Mouse (Mus musculus): ENCODE data around the gene Cap2. TPM values are rescaled to one million over a fixed set of nuclear protein-coding genes. Genes with fewer than 3 reads are reported as not detected.
A peak's percentile ranks its signal among the peaks of the same experiment; 100 is the strongest.

Cap2 gene
- 100 to 1,000 TPM; 170 to 199 TPM for total RNA-seq (2021)
- long read RNA-seq, experiment 1, transcript Cap2-201 (13 exons, 3,713 nt): major isoform, 43 of 65 reads
- long read RNA-seq, experiment 1, partial matches to known transcripts: 8 of 65 reads
- long read RNA-seq, experiment 1, other reads (novel, unspliced or antisense): 14 of 65 reads
- long read RNA-seq, experiment 2, transcript Cap2-201 (13 exons, 3,713 nt): major isoform, 40 of 53 reads
- long read RNA-seq, experiment 2, partial matches to known transcripts: 12 of 53 reads
- long read RNA-seq, experiment 2, other reads (novel, unspliced or antisense): 1 of 53 reads

DNA sequence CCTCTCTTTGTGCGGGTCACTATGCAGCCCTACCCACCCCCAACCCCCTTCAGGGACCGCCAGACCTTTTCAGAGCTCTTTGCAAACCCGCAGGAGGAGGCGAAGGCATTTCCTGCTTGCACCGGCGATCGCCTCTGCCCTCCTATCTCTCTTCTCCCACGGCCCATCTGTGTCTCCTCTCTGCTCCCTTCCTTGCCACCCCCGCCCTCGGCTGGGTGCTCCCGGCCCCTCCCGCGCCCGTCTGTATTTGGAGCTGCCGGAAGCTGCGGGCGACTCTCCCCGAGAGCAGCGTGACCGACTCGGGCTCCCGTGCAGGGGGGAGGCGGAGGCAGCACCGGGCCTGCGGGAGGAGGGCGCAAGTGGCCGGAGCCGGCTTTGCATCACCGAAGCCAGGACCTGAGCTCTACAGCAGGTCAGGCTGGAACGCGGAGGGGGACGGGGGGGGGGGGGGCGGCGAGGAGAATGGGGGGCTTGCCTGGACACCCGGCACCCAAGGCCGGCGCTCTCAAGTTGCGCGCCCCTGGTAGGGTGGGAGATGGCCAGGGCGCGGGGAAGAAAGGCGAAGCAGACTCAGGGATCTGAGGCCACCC, at the start of gene Cap2:
TSS of gene Cap2 (plus strand) at position 49 of the 590 bp plus-strand sequence.
- DNase-seq (ENCODE audit: low spot score in 2 of 2): peak; percentile 68 to 81
- intact Hi-C loops (cut with DNase I): loop anchor here (5.0 kb wide), 1 partner anchor 80 kb away; no protein-coding TSS in a partner anchor

DNA sequence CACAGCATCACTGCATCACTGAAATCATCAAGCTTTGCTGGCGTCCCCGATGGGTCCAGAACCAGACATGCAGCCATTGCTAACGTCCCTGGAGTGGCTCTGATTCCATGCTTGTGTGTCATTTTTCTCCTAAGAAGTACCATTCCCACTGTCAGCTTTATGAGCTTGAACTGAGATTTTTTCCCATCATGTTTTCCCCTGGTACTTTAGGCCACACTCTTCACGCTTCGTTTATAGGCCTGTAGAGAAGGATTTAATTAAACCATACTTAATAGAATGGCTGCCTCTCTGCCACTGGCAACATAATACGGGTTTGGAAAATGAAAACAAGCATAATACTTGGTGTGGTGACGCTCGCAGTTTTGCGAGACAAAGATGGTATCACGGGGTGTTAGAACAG, 42.1 kb upstream of the Cap2 start:
- intact Hi-C loops (cut with DNase I): no loop called here
- DNase-seq (ENCODE audit: low spot score in 2 of 2): no peak

DNA sequence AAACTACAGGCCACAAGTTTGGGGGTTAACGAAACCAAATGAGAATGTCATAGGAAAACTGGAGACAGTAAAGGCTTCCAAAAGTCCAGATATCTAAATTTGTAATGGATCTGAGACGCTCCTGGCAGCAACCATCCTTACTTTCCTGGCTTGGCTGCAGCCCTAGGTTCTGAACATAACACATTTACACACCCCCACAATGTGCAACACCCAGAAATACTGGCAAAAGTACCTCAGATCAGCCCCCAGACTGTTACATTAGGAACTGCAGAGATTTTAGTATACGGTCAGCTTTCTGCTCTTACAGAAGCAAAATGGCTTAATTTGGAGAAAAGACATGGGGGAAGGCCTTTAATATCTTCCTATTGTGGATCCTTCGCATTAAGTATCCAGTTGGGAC, 39.4 kb upstream of the Cap2 start:
- DNase-seq (ENCODE audit: low spot score in 2 of 2): peak; percentile 23 to 59
- intact Hi-C loops (cut with DNase I): no loop called here

DNA sequence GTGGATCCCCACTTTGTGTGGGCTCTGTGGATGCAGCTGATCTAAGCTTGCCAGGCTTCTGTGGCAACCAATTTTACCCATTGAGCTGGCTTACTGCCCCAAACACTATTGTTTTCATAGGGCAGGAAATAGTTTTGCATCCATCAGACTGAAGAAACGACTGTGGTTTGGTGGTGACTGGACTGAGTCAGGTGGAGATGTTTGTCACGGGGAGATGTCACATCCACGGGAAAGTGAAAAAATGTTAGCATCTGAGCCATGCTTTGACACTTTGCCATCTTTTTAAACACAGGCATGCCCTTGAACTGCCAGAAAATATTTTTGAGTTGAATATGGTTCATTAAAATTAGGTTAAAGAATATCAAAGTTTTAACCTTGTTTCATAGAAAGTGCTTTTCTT, 37.9 kb upstream of the Cap2 start:
- no peak for DNase-seq (ENCODE audit: low spot score in 2 of 2)
- intact Hi-C loops (cut with DNase I): no loop called here

DNA sequence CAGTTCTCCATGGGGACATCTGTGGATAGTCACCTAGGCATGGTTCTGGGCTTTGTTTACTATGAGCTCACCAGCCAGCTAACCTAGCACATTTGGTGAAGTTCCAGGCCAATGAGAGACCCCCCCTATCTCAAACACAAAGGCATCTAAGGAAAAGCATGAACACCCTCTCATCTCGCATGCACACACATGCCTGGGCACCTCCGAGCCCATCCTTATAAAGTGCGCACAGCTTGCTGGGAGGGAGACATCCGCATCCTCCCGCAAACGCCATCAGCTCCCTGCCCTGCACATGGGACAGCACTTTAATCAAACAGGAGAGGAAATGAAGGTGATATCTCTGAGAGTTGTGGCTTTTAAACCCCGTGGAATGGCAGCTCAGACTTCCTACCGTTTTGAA, 33.4 kb upstream of the Cap2 start:
- intact Hi-C loops (cut with DNase I): no loop called here
- DNase-seq (ENCODE audit: low spot score in 2 of 2): no peak

DNA sequence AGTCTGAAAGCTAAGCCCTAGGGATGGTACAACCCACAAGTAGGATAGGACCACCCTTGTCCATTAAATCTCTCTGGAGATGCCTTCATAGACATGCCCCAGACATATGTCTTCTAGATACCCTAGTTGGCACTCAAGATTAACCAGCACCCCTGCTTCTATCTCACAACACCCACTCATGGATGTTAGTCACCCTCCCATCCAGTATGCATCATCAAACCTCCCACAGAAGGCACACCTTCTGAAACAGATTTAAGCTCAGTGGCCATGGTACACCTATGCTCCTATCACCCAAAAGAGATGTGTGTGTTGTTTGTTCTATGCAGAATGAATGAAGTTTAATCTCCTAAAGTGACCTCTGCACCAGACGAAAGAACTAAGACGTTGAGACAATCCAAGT, 32.1 kb upstream of the Cap2 start:
- intact Hi-C loops (cut with DNase I): no loop called here
- DNase-seq (ENCODE audit: low spot score in 2 of 2): no peak

DNA sequence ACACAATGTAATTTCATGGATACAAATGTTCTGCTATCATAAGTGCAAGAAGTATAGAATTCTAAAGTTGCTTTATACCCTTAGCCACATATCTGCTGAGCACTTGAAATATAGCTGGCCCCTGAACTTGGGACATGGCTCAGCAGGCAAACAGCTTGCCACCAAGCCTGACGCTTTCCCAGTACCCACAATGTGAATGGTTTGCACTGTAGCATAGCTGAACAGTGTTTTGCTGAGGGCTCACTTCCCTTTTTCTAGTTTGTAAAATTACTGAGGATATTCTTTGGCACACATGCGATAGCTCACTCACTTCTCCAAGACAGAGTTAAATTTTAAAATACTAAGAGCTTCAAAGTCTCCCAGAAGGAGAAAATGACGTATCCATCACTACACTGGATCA, 20.4 kb upstream of the Cap2 start:
- intact Hi-C loops (cut with DNase I): no loop called here
- no peak for DNase-seq (ENCODE audit: low spot score in 2 of 2)

DNA sequence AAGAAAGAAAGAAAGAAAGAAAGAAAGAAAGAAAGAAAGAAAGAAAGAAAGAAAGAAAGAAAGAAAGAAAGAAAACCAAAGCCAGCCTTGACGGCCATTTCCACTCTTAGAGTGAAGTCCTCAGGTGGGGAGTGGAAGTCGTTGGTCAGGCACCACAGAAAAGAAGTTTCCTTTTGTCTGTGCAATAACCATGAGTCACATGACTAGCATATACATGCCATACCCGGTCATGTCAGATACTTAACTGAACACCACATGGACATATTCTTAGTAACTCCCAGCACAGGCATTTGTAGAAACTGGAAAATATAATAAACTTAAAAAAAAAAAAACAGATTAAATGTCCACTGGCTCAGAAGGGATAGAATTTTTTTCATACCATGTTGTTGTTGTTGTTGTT, 16.0 kb upstream of the Cap2 start:
- no peak for DNase-seq (ENCODE audit: low spot score in 2 of 2)
- intact Hi-C loops (cut with DNase I): no loop called here

DNA sequence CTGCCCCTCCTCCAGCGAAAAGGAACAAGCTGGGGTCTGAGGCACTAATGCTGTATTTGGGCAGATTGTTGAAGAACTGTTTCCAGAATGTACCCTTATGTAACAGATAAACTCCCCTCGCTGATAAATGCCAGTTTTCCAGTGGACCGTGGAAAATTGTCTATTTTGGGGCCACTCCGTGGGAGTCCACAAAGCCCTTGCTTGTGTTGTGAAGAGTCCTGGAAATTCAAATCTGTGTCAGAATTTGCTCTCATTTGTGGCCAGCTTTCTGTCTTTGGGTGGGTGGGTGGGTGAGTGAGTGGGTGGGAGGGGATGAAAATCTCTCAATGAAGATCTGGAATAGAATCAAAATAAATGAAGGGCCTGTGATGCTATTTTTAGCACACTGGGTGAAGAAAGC, 13.5 kb upstream of the Cap2 start:
- peak; percentile 22 to 42 for DNase-seq (ENCODE audit: low spot score in 2 of 2)
- intact Hi-C loops (cut with DNase I): no loop called here

DNA sequence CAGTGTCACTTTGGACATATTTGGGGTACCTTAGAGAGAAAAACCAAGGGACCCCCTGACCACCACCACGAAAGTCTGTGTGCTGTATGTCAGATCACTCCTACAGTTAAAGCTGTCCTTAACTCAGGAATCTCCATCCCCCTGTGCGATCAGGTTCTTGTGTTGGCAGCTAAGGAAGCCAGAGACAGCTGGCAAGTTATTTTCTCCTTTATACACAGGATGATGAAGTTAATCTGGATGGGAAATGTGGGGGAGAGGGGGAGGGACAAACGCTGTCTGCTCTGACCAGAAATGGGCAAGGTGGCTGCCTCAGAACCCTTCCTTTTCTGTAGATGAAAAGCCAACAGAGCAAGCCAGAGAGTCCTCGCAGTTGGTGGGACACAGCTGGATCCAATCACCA, 11.0 kb upstream of the Cap2 start:
- intact Hi-C loops (cut with DNase I): no loop called here
- peak; percentile 24 to 36 for DNase-seq (ENCODE audit: low spot score in 2 of 2)

DNA sequence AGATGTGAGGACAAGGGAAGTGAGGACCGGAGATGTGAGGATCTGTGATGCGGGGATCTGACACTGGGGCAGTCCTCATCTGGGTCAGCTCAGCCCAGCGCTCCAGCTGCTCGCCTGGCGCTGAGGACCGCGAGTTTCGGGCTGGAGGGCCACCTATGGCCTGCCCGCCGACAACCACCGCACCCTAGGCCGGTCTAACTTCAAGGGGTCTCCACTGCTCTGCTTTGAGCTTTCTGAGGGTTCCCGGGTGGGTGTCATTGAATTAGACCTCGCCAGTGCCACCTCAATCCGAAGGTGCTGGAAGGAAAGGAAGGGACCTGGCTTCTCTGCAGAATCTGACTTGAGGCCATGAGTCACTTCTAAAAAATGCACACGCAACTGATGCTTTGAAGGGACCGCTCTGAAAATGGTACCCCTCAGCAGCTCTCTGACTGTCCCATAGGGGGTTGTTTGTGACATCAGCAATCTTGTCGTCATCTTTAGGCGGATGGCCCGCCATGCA, 793 bp downstream of the Cap2 start:
- intact Hi-C loops (cut with DNase I): loop anchor here (5.0 kb wide), 1 partner anchor 80 kb away; no protein-coding TSS in a partner anchor
- DNase-seq (ENCODE audit: low spot score in 2 of 2): peak; percentile 44 to 50

DNA sequence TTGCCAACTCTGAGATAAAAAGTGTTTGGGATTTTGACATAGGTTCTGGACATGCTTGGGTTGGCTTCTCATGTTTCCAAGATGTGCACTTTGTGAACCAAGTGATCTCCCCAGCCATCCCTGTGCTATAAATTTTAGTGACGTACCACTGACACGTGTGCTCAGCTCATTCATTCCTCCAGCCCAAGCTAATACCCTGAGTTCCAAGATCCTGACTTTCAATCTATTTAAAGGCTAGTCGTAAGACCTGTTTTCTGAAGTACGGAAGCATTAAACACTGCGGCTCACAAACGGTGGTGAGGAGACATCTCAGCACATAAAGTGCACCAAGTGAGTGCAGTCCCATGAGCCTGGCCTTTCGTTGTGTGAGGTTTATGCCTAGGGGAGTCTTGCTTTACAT, 6.3 kb downstream of the Cap2 start:
- no peak for DNase-seq (ENCODE audit: low spot score in 2 of 2)
- intact Hi-C loops (cut with DNase I): no loop called here

DNA sequence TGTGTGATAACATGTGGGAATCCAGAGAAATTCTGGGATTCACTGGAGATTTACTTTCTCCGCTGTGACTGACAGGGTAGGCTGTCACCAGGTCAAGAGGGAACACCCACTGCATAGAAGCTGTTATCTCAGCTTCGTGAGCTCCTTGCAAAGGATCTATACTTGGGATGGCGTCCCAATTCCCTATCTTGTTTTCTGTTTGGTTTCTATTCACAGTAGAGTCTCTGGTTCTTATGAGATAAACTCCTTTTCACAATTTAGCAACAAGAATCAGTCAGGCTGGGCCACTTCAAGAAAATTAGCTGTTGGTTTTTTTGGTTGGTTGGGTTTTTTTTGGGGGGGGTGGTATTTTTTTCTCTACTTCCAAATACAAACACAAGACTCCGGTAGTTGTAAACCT, 7.2 kb downstream of the Cap2 start:
- no peak for DNase-seq (ENCODE audit: low spot score in 2 of 2)
- intact Hi-C loops (cut with DNase I): no loop called here

DNA sequence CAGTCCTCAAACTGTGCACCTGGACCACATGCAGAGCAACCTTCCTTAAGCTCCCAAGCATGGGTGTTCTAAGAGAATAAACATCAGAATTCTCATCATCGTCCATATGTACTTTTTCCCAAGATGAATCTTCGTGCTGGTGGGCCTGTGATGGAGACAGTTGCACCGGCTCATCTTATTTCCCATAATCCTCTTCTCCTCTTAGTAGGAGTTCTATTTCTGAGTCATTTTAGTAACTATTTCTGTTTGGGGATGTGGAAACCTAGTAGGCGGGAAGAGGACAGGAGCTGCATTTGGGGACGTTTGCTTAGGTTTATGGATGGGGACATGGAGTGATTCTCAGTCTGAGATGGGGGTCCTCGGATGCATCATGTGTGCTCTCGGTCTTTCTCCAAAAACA, 8.8 kb downstream of the Cap2 start:
- DNase-seq (ENCODE audit: low spot score in 2 of 2): no peak
- intact Hi-C loops (cut with DNase I): loop anchor here (10.0 kb wide), 1 partner anchor 166 kb away; no protein-coding TSS in a partner anchor

DNA sequence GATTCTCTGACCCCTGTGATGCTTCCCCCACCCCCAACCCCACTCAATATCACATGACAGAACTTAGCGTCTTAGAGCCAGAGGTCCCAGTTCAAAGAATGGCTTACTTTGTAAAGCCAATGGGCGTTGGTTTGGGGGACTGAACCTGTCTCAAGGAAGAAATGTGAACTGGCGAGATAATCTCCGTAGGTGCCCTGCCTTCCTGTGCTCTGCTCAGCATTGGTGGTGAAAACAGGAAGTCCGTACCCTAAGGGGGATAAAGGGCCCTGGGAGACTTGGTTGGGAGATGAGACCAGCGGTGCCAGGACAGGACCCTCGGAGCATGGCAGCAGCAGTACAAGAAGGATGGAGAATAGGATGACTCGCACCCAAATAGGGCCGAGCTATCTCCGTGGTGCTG, 12.8 kb downstream of the Cap2 start:
- no peak for DNase-seq (ENCODE audit: low spot score in 2 of 2)
- intact Hi-C loops (cut with DNase I): loop anchor here (10.0 kb wide), 1 partner anchor 170 kb away; no protein-coding TSS in a partner anchor

DNA sequence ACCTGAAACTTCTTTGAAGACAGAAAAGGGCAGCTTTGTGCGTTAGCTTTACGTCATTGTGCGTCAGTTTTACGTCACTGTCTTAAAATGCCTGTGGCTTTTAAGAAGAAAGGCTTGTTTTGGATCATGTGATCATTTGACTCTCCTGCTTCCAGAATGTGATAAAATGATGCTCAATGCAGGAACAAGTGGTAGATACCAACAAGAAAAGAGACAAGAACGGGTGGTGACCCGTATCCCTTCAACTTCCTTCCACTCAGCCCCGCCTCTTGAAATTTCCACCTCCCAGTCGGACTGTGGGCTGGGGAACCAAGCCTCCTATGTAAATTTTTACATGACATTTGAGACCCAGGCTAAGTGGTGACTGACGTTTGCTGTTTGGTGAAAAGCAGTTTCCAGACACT, 13.5 kb downstream of the Cap2 start:
- no peak for DNase-seq (ENCODE audit: low spot score in 2 of 2)
- intact Hi-C loops (cut with DNase I): loop anchor here (10.0 kb wide), 1 partner anchor 170 kb away; no protein-coding TSS in a partner anchor

DNA sequence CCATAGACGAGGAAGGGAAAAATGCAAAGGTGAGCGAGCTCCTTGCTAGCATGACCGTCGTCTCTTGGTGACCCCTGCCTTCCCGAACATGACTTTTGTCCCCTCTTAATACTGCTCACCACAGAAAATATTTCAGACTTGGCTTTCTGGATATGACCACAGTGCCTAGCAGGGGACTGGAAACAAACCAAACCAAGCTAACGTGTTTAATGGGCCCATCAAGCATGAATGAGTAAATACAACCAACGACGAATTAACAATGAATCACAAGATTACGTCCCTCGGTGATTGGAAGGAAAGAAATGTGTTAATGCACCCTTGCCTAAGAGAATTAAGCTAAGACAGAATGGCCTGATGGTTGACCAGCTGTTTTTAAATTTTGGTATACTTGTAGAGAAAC, 13.9 kb downstream of the Cap2 start:
- intact Hi-C loops (cut with DNase I): loop anchor here (10.0 kb wide), 1 partner anchor 171 kb away; no protein-coding TSS in a partner anchor

DNA sequence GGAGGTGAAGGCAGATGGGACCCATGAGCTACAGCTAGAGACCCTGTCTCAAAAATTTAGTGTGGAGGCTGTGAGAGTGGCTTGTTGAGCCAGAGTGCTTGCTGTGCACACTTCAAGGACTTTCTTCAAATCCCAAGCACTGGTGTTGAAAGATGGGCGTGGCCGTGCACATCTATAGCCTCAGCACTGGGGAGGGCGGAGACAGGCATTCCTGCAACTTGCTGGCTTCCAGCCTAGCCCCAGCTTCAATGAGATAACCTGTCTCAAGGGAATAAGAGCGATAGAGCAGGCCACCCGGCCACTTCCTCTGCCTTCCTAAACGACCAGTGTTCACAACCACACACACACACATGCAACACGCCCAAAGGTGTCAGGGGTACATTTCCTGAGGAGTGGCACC, 14.5 kb downstream of the Cap2 start:
- intact Hi-C loops (cut with DNase I): loop anchor here (10.0 kb wide), 1 partner anchor 171 kb away; no protein-coding TSS in a partner anchor
- no peak for DNase-seq (ENCODE audit: low spot score in 2 of 2)

More for the DNA sequence above, 13.9 kb downstream of the Cap2 start:
- no peak for DNase-seq (ENCODE audit: low spot score in 2 of 2)

DNA sequence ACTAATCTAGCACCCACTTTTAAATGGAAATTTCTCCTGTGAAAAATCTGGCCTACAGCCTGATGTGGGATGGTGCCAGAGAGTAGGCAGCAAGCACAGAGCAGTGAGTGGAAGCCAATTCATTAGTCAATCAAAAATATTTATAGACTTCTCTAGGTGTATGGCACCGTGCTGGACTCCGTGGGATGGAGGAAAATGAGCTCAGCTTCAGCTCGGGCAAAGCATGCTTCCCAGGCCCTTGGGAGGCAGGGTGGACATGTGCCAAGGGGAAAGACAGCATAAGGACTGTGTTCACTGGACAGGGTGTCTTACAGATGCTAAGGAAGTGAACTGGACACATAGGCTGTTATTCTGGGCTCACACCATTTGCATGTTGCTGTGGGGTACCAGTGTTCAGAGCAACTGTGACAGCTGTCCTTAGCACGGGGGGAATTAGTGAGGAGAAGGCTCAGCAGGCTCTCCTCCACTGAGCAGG, 15.6 kb downstream of the Cap2 start:
- intact Hi-C loops (cut with DNase I): loop anchor here (10.0 kb wide), 1 partner anchor 172 kb away; no protein-coding TSS in a partner anchor

DNA sequence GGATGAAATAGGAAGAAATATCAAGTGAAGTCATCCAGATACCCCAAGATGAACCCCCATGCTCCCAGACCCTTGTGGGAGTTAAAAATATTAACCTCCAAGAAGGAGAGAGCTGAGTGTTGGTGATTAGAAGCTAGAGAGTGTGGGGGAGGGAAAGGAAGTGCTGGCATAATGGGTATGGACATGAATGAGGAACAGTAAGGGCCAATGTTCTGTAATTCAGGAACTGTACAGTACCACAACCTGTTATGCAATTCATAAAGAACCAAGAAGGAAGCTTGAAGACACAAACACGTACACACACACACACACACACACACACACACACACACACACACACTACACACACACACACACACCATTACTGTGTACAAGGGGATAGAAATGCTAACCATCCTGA, 19.8 kb downstream of the Cap2 start:
- DNase-seq (ENCODE audit: low spot score in 2 of 2): no peak
- intact Hi-C loops (cut with DNase I): no loop called here

More for the DNA sequence above, 15.6 kb downstream of the Cap2 start:
- peak; percentile 85 to 89 for DNase-seq (ENCODE audit: low spot score in 2 of 2)

DNA sequence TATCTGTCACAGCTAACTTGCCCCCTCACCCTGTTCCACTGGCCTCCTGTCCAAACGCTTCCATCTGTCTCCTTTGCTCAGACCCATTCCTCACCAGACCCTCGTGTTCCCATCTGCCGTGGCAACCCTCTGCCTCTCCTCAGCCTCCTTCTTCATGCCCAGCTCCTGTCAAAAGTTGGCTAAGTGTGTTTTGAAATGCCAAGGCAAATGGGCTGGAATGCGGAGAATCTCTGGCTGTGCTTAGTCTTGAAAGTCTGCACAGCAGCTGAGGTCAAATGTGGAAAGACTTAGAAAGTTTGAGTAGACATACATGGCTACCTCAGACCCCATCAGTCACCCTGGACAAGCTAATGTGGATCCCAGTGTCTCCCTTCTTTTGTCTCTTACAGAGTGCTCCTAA, 21.1 kb downstream of the Cap2 start:
- DNase-seq (ENCODE audit: low spot score in 2 of 2): no peak
- intact Hi-C loops (cut with DNase I): no loop called here

All from left cerebral cortex, postnatal 14 days (tissue).